Mouse (Mus musculus) neural tube, embryonic 15.5 days (tissue): ENCODE measurements around the gene Trex1. TPM values are rescaled to one million over a fixed set of nuclear protein-coding genes. Genes with fewer than 3 reads are reported as not detected.
A peak's percentile ranks its signal among the peaks of the same experiment; 100 is the strongest.

Experiments
- ATAC-seq: fragments of 200-750 bp; cut with Nextera tagmentation; 2 replicates; pipeline ENCODE4 v1.8.0; 2017; ENCODE audit warnings: mild to moderate bottlenecking, moderate TSS enrichment, moderate library complexity; ENCODE audit not compliant: low FRiP score
- H3K27ac ChIP-seq: fragments of 300-500 bp; sonication (generic); replicated peaks from 2 replicates; pipeline ENCODE4 v1.5.1; 2015; ENCODE audit warnings: mild to moderate bottlenecking, inconsistent platforms
- H3K27me3 ChIP-seq: fragments of 300-500 bp; sonication (generic); replicated peaks from 2 replicates; pipeline ENCODE4 v1.6.1; 2015; ENCODE audit warnings: inconsistent platforms
- H3K36me3 ChIP-seq: fragments of 300-500 bp; sonication (generic); 2 replicates; pipeline ENCODE4 v1.6.1; 2015; ENCODE audit warnings: inconsistent platforms
- H3K4me1 ChIP-seq: fragments of 300-500 bp; sonication (generic); 2 replicates; pipeline ENCODE4 v1.6.1; 2015; ENCODE audit warnings: inconsistent platforms
- H3K4me2 ChIP-seq: fragments of 300-500 bp; sonication (generic); 2 replicates; pipeline ENCODE4 v1.6.1; 2015; ENCODE audit warnings: inconsistent platforms, mild to moderate bottlenecking, moderate library complexity
- H3K4me3 ChIP-seq: fragments of 300-500 bp; sonication (generic); replicated peaks from 2 replicates; pipeline ENCODE4 v1.5.1; 2015; ENCODE audit warnings: mild to moderate bottlenecking, inconsistent platforms
- H3K9ac ChIP-seq: fragments of 300-500 bp; sonication (generic); replicated peaks from 2 replicates; pipeline ENCODE4 v1.6.1; 2015; ENCODE audit warnings: mild to moderate bottlenecking, inconsistent platforms
- H3K9me3 ChIP-seq: fragments of 300-500 bp; sonication (generic); replicated peaks from 2 replicates; pipeline ENCODE4 v1.6.1; 2016; ENCODE audit warnings: inconsistent platforms
- WGBS: fragments of 180-500 bp; shearing (Covaris S2); methylation state at CpG from one replicate; pipeline ENCODE4 v1.1.7; 2015; ENCODE audit warnings: mixed read lengths; 5-methylcytosine and 5-hydroxymethylcytosine counted together
- polyA plus RNA-seq: library from polyadenylated mRNA; unstranded; fragments of >200 nt; fragmentation: Nextera tagmentation; extraction: Ambion mirVana; gene quantifications from 2 replicates; pipeline ENCODE4 v1.2.1, GENCODE M21; 2015

Trex1 gene
- polyA plus RNA-seq, 1 experiment from 2014 or later, result 13.9 TPM

DNA sequence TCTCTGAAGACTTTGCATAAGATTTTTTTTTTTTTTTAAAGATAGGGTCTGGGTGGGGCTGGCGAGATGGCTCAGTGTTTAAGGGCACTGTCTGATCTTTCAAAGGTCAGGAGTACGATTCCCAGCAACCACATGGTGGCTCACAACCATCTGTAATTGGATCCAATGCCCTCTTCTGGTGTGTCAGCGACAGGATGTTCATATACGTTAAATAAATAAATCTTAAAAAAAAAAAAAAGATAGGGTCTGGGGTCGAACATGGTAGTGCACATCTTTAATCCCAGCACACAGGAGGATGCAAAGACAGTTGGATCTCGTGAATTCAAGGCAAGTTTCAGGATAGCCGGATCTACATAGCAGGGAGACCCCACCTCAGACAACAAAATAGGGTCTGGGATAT is 10.2 kb downstream of the Trex1 start:
- Histone ChIP-seq H3K9me3 (no peaks in the 10 kb centered on the region), H3K36me3 (no peaks in the 10 kb centered on the region), H3K4me1 (peaks cover under 1% of the 10 kb centered on the region; the same call in 1 of the 2 replicates), H3K4me3 (no peak overlapping the region), H3K27ac (no peak overlapping the region), H3K27me3 (no peaks in the 10 kb centered on the region), H3K4me2 (no peak overlapping the region), H3K9ac (no peak overlapping the region)
- ATAC-seq, result no peak
- 86% methylated on average over 7 of the region's 7 CpGs for WGBS

DNA sequence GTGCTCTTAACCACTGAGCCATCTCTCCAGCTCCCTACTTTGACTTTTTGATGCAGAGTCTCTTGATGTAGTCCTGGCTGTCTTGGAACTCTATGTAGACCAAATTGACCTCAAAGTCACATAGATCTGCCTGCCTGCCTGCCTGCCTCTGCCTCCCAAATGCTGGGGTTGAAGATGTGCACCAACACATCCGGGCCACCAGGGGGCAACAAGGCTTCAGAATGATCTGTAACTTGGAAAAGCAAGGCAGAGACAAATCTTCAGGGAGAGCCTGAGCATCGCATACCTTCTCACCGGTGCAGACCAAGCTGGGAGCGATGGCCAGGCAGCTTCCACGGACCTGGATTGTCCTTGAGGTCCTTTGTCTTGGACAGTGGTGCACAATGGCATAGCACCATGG is 13.2 kb downstream of the Trex1 start:
- Histone ChIP-seq H3K27me3 (no peaks in the 10 kb centered on the region), H3K4me1 (no peaks in the 10 kb centered on the region), H3K9ac (no peak overlapping the region), H3K36me3 (no peaks in the 10 kb centered on the region), H3K9me3 (no peaks in the 10 kb centered on the region), H3K4me3 (no peak overlapping the region), H3K4me2 (no peak overlapping the region), H3K27ac (no peak overlapping the region)
- 41% methylated on average over 5 of the region's 5 CpGs for WGBS
- no peak for ATAC-seq

DNA sequence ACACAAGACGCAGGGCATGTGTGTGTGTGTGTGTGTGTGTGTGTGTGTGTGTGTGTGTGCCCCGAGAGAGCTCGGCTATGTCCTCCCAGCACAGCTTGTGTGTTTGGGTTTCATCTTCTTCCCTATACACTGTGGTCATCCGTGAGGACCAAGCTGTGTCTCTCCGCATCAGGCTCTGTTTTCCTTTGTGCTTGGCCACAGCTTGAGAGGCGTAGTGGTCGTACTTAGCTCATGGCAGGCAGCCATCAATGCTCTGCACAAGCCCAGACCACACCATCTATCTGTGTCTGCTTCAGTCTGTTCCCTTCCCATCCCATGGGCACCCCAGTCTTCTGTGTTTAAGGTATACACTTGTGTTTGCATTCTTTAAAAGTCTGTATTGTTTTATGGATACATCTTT is 18.2 kb downstream of the Trex1 start:
- peaks cover 24% of the 10 kb centered on the region for H3K4me1 ChIP-seq
- no peaks in the 10 kb centered on the region for H3K9me3 ChIP-seq
- no peak overlapping the region for H3K4me2 ChIP-seq
- no peak overlapping the region for H3K4me3 ChIP-seq
- no peaks in the 10 kb centered on the region for H3K27me3 ChIP-seq
- 81% methylated on average over 7 of the region's 7 CpGs for WGBS
- H3K27ac ChIP-seq, result no peak overlapping the region
- no peak overlapping the region for H3K9ac ChIP-seq
- no peak for ATAC-seq
- no peaks in the 10 kb centered on the region for H3K36me3 ChIP-seq

DNA sequence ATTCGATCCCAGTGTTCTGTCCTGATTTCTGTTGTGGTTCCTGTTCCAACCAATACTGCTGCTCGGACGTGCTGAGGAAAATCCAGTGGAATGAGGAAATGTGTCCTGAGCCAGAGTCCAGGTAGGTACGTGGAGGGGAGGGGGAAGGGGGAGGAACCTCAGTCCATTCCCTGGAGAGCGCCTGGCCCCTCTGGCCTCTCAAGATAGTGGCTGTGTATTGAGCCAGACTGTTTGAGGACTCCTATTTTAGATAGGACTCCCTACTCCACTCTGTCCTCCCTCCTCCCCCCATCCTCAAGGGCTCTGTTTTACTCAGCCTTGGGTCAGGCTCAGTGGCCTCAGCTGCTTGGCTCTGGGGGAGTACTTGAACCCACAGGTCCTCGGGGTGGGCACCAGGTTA is 18.6 kb downstream of the Trex1 start:
- Histone ChIP-seq H3K27me3 (no peaks in the 10 kb centered on the region), H3K4me3 (no peak overlapping the region), H3K27ac (no peak overlapping the region), H3K9ac (no peak overlapping the region), H3K36me3 (no peaks in the 10 kb centered on the region), H3K4me1 (peaks cover 24% of the 10 kb centered on the region), H3K9me3 (no peaks in the 10 kb centered on the region), H3K4me2 (no peak overlapping the region)
- WGBS, result 80% methylated on average over 6 of the region's 6 CpGs
- ATAC-seq, result no peak; the same call in 1 of the 2 replicates

DNA sequence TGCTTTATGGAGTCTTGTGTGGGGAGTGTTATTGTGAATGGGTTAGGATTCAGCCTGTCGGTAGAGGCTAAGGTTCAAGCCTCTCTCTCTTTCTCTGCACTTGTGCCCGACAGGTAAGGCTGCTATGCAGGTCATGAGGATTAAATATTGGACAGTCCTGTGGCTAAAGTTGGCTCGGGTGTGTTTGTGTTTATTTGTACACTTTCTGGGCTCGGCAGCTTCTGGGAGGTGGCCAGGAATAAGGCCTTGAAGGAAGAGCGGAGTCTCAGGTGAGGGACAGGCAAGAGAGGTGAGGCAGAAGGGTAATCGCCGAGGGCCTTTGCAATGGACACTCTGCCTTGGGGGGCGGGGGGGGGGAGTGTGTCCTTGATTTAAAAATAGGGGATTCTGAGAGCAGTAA is 19.3 kb downstream of the Trex1 start:
- 87% methylated on average over 8 of the region's 8 CpGs for WGBS
- Histone ChIP-seq H3K36me3 (no peaks in the 10 kb centered on the region), H3K9me3 (no peaks in the 10 kb centered on the region), H3K4me3 (no peak overlapping the region), H3K9ac (no peak overlapping the region), H3K27ac (no peak overlapping the region), H3K4me2 (no peak overlapping the region), H3K27me3 (no peaks in the 10 kb centered on the region), H3K4me1 (peaks cover 24% of the 10 kb centered on the region)
- ATAC-seq, result no peak

DNA sequence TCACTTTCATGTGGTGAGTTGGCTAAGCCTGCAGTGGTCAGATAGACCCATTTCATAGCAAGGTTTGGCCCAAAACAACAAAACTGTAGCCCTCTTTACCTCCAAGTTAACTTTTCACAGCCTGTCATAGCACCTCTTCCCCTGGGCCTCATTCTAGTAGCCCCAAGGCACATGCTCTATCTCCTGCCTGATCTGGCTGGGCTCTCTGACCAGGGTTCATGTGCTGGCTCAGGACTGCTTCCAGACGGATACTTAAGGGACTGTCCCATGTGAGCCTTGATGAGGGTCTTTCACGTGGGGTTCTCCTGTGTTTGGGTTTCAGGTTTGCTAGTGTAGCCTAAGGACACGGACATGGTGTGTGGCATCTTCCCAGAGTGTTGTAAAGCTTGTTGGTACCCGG is 19.9 kb downstream of the Trex1 start:
- Histone ChIP-seq H3K4me2 (peak overlapping the region; percentile 93; the same call in 1 of the 2 replicates), H3K4me3 (no peak overlapping the region), H3K4me1 (peaks cover 24% of the 10 kb centered on the region), H3K9ac (no peak overlapping the region), H3K27me3 (no peaks in the 10 kb centered on the region), H3K27ac (no peak overlapping the region), H3K9me3 (no peaks in the 10 kb centered on the region), H3K36me3 (no peaks in the 10 kb centered on the region)
- WGBS, result 81% methylated on average over 4 of the region's 4 CpGs
- ATAC-seq, result no peak

DNA sequence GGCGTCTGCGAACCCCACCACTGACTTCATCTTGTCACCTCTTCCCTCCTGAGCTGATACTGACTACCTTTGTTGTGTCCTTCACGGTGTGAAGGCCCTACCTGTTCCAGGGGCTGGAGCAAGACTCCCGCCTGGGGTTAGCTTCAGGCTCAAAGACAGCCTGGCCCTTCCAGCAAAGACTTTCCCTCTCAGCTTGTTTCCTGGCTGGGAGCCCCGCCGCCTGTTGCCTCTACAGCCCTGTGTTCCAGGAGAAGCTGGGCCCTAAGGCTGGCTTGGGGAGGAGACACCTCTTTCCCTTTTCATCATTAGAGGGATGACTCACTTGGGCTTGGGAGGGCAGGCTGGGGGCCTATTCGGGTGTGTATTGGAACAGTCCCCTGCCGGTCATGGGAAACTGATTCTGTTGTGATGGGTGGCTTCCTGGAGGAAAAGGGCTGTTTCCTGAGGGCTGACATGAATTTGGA is 20.6 kb downstream of the Trex1 start:
- Histone ChIP-seq H3K27ac (peak overlapping the region; percentile 43; the same call in 1 of the 2 replicates), H3K36me3 (no peaks in the 10 kb centered on the region), H3K4me3 (peak overlapping the region; percentile 59), H3K4me2 (peak overlapping the region; percentile 93), H3K27me3 (no peaks in the 10 kb centered on the region), H3K9ac (peak overlapping the region; percentile 61), H3K4me1 (peaks cover 24% of the 10 kb centered on the region), H3K9me3 (no peaks in the 10 kb centered on the region)
- 19% methylated on average over 8 of the region's 8 CpGs for WGBS
- ATAC-seq, result 0 out of 2 replicates have a peak, but pooled peaks have one; percentile 31

DNA sequence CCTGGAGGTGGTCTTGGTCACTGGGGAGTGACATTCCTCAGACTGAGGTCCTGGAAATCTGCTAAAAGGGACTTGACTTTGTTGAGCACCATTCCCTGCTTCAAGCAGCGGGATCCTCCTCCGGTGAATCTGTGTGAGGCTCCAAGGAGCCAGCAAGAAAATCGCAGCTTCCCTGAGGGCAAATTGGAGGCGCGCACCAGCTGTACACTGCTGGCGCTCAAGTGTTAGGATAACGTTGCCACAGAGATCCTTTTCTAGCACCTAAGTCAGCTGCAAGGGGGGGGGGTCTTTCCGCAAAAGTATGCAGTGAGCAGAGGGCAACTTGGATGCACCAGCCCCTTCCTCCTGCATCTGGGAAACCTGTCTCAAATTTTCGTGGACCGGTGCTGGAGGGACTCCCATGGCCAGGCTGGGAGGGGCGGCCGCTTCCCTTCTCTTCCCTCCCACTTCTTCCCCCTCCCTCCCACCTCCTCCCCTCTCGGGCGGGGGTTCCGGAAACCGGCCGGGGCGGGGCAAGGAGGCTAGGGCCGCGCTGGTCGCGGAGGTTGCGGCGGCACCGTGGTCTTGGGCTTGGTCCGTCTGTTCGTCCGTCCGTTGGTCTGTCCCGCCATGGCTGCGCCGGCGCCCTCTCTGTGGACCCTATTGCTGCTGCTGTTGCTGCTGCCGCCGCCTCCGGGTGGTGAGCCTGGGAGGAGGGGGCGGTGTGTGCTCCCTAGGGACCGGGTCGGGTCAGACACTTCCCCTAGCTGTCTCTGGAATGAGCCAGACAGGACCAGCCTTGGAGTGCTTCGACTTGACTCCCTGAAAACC is 21.2 kb downstream of the Trex1 start, which contains the start of gene Shisa5:
Shisa5 (plus strand) TSS at position 480 of the 810 bp plus-strand sequence.
- peak; percentile 80 for ATAC-seq
- no peaks in the 10 kb centered on the region for H3K9me3 ChIP-seq
- H3K4me2 ChIP-seq, result peak within 1 kb of the TSS; percentile 93
- H3K27ac ChIP-seq, result peak within 1 kb of the TSS; percentile 43; the same call in 1 of the 2 replicates
- H3K36me3 ChIP-seq, result no peaks in the 10 kb centered on the region
- H3K4me3 ChIP-seq, result peak within 1 kb of the TSS; percentile 59
- peak within 1 kb of the TSS; percentile 61 for H3K9ac ChIP-seq
- WGBS, result under 1% methylated on average over 35 of the region's 40 CpGs
- no peaks in the 10 kb centered on the region for H3K27me3 ChIP-seq
- H3K4me1 ChIP-seq, result peaks cover 24% of the 10 kb centered on the region

DNA sequence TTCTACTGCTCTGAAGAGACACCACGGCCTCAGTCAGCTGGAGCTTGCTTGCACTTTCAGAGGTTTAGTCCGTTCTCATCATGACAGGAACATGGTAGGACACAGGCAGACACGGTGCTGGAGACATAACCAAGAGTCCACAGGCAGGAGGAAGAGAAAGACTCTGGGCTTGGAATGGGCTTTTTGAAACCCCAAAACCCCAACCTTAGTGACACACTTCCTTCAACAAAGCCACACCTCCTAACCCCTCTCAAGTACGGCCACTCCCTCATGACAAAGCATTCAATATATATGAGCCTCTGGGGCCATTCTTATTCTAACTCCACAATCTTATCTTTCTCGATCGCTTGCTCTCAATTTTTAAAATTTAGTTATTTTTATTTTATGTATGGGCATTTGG is 27.1 kb downstream of the Trex1 start:
- Histone ChIP-seq H3K27me3 (no peaks in the 10 kb centered on the region), H3K27ac (no peak overlapping the region), H3K4me1 (no peaks in the 10 kb centered on the region), H3K36me3 (peaks cover 10% of the 10 kb centered on the region), H3K9me3 (no peaks in the 10 kb centered on the region), H3K4me2 (no peak overlapping the region), H3K9ac (no peak overlapping the region), H3K4me3 (no peak overlapping the region)
- 77% methylated on average over 6 of the region's 6 CpGs for WGBS
- no peak for ATAC-seq

DNA sequence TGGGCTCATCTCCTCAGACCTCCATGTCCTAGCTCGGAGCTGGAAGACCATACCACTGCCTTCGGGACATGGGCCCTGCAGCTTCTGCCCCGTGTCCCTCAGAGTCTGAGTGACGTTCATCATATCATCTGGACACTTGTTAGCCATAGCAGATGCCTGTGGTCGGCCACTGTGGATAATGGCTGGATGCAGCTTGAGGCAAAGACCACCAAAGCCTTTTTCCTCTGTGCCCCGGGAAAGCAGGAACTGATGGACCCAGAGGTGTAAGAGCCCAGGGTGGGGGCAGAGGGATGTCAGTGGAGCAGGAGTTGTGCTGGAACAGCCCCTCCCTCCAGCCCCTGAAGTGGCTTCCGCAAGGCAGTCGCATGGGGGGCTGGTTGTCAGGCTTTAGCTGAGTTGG is 27.8 kb downstream of the Trex1 start:
- 84% methylated on average over 8 of the region's 8 CpGs for whole genome bisulfite sequencing
- Histone ChIP-seq H3K27ac (no peak overlapping the region), H3K9ac (no peak overlapping the region), H3K36me3 (peaks cover 10% of the 10 kb centered on the region), H3K4me1 (no peaks in the 10 kb centered on the region), H3K27me3 (no peaks in the 10 kb centered on the region), H3K4me3 (no peak overlapping the region), H3K4me2 (no peak overlapping the region), H3K9me3 (no peaks in the 10 kb centered on the region)
- no peak for ATAC-seq

DNA sequence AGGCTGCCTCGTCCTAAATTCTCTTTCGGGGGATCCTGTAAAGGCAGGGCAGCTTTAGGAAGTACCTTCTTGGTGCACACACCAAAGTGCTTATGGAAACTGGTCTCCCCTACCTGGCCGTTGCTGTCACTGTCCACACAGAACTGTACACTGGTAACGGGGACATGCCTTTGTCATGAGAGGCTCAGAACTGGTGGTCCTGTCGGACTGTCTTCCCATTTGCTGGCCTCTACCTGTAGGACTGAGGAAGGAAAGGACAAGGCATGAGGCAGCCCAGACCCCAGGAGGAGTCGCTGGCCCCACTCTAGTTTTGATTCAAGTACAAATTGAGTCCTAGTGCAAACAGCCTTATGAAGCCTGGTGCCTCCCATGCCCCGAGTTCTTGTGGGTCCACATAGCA is 28.5 kb downstream of the Trex1 start:
- Histone ChIP-seq H3K36me3 (peaks cover 10% of the 10 kb centered on the region), H3K27me3 (no peaks in the 10 kb centered on the region), H3K4me3 (no peak overlapping the region), H3K9ac (no peak overlapping the region), H3K27ac (no peak overlapping the region), H3K9me3 (no peaks in the 10 kb centered on the region), H3K4me1 (no peaks in the 10 kb centered on the region), H3K4me2 (no peak overlapping the region)
- no peak for ATAC-seq
- 92% methylated on average over 7 of the region's 7 CpGs for WGBS

DNA sequence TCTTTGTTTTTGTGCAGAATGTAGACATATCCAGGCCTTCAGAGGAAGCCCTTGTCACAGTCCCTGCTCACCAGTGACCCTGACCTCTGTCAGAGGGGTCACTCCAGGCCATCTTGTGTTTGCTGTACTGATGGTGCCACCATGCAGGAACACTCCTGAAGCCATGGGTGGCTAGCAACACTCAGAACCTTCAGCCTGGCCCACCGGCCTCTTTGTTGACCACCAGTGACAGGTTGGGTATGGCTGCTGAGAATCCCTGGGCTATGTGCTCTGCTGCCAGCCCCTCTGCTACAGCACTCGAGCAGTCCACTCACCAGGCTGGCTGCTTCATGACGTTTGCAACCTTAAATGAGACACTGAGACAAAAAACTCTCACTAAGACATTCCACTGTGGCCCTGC is 29.2 kb downstream of the Trex1 start:
- Histone ChIP-seq H3K4me2 (no peak overlapping the region), H3K4me3 (no peak overlapping the region), H3K27ac (no peak overlapping the region), H3K27me3 (no peaks in the 10 kb centered on the region), H3K36me3 (peaks cover 17% of the 10 kb centered on the region), H3K9ac (no peak overlapping the region), H3K4me1 (no peaks in the 10 kb centered on the region), H3K9me3 (no peaks in the 10 kb centered on the region)
- 83% methylated on average over 3 of the region's 3 CpGs for WGBS
- ATAC-seq, result no peak
